Mouse (Mus musculus) megakaryocyte-erythroid progenitor cell, adult 5 weeks (primary cell): ENCODE data around the gene Tead3. TPM values are rescaled to one million over a fixed set of nuclear protein-coding genes. Genes with fewer than 3 reads are reported as not detected.

Experiments
- polyA plus RNA-seq: library from polyadenylated mRNA; stranded (reverse); fragments of >175 nt; gene quantifications from 2 replicates; pipeline ENCODE4 v1.2.3, GENCODE M21; 2012

The Tead3 gene
- 1.3 and 1.9 TPM in 2 replicates for polyA plus RNA-seq

DNA sequence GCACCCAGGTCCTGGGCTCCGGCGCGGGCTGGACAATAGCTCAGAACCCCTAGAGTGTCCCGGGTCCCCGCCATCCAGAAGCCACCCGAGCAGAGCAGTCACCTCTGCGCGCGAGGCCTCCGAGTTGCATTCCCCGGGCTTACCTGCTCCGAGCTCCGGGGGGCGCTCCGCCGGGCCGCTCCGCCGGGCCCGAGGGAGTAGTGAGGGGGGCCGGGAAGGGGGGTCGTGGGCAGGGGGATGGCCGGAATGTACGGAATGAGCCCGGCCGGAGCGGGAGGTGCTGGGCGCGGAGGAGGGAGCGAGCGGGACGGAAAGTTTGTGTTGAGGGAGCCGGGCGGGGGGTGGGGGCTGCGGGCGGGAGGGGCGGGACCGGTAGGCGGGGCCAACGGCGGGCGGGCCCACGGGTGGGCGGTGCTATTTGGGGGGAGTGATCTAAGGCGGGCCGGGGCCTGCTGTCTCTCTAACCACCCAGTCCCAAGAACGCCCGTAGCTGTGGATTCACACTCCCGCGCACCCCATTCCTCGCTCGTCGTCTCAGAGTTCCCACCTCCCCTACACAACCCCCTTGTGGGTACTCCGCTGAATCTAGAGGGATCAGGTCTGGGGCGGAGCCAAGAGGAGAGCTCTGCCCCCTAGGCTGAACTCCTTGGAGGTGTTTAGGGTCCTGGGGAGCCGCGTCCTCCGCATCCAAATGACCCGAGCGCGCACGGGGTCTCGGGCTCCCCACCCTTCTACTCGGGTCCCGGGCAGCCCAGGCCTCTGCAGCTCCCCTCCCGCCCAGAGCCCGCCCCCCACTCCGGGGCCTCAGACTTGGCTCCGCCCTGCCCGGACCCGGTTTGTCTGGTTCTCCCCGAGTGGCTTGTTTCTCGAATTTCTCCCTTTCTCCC is at the start of gene Tead3:
Gene Tead3 (minus strand): TSS at position 352 of the 887 bp plus-strand sequence.

DNA sequence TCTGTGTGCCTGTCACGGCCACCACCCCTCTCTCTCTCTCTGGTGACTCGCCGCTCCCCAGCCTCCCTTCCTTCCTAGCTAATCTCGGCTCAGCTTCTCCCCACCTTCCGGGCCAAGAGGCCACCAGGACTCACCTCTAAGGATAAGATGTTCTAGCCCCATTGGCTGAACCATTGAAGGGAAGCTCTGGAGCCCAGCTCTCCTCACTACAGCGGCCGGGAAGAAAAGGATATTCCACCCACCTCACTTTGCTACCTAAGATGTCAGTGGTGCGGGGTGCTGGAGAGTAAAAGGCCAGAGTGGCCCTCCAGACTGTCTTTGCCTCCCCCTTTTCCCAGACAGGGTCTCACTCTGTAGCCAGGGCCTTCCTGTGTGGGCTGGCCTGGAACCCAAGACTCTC is 14.5 kb upstream of the Tead3 start, which contains the start of gene Tulp1:
Gene Tulp1 (minus strand): TSS at position 101 of the 400 bp plus-strand sequence.

GRCm38 (mm10) chr17:28328366-28328928 is 22.2 kb downstream of the Tead3 start, which contains the start of gene Rpl10a:
Gene Rpl10a, plus strand, starts transcription at chr17:28328471.

DNA sequence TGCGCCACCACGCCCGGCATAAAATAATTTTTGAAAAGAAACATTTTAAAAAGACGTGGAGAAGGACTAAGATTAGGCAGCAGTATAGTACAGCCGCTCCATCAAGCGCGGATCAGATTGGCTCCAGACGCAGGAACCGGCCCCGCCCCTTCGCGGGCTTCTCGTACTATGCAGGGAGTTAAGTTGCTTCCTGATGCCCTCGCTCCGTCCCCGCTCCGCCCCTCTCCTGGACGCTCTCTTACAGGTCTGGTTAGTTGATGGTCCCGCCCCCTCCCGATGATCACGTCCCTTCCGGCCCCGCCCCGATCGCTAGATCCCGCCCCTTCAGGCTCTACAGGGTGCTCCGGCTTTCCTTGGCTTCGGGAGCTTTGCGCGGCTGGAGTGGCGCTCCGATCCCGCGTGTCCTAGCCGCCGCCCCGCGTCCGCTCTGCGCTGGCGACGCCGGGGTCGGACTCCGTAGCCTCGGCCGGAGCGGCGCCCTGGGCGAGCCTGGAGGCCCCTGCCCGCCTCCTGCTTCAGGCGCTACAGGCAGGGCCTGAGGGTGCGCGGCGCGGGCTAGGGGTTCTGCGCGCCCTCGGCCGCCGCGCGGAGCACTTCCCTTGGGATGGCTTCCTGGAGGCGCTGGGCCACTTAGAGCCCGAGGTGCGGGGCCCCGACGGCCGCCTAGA is 37.3 kb downstream of the Tead3 start, which contains the start of gene Fance:
Gene Fance (plus strand): TSS at position 308 of the 668 bp plus-strand sequence.

Other genes with a start within 250 kb of the Tead3 start
- gene Scube3, start 208.7 kb downstream of the Tead3 start, polyA plus RNA-seq: 0.34 and 1.4 TPM in 2 replicates
- gene Zfp523, start 173.7 kb downstream of the Tead3 start, polyA plus RNA-seq: 66.2 and 77.1 TPM in 2 replicates
- gene Def6, start 143.0 kb downstream of the Tead3 start, polyA plus RNA-seq: 339 and 429 TPM in 2 replicates
- 18.0 and 24.5 TPM in 2 replicates for gene Ppard, start 118.1 kb downstream of the Tead3 start, polyA plus RNA-seq
- 51.2 and 69.4 TPM in 2 replicates for gene Fance, start 37.3 kb downstream of the Tead3 start, polyA plus RNA-seq
- 8,332 and 8,634 TPM in 2 replicates for gene Rpl10a, start 22.3 kb downstream of the Tead3 start, polyA plus RNA-seq
- gene Tulp1, start 14.4 kb upstream of the Tead3 start, polyA plus RNA-seq: 0.29 and 0.40 TPM in 2 replicates
- gene Fkbp5, start 166.7 kb upstream of the Tead3 start, polyA plus RNA-seq: 70.8 and 85.6 TPM in 2 replicates
- not detected in 2 replicates for gene Armc12, start 180.0 kb upstream of the Tead3 start, polyA plus RNA-seq
- not detected in 2 replicates for gene Clpsl2, start 198.6 kb upstream of the Tead3 start, polyA plus RNA-seq
- not detected in 2 replicates for gene Clps, start 209.9 kb upstream of the Tead3 start, polyA plus RNA-seq
- not detected in 2 replicates for gene Lhfpl5, start 224.8 kb upstream of the Tead3 start, polyA plus RNA-seq